Mouse (Mus musculus): Measurements from ENCODE around the gene Sycp2l. TPM values are rescaled to one million over a fixed set of nuclear protein-coding genes. Genes with fewer than 3 reads are reported as not detected.
A peak's percentile ranks its signal among the peaks of the same experiment; 100 is the strongest.

The Sycp2l gene
- total and polyA plus RNA-seq, 2 experiments from 2014 or later = not detected

GRCm38 (mm10) chr13:41220304-41220834, 106.3 kb downstream of the Sycp2l start, which contains the start of gene Elovl2:
Gene Elovl2, minus strand, starts transcription at chr13:41220405.
- ATAC-seq (peak; percentile 91), DNase-seq (peak; percentile 88)
- Histone ChIP-seq H3K36me3 (ENCODE audit: insufficient read depth) (no peaks in the 10 kb centered on the region), H3K27me3 (ENCODE audit: insufficient read depth, low read length) (no peaks in the 10 kb centered on the region), H3K4me2 (ENCODE audit: low read depth) (peak within 1 kb of the TSS; percentile 53), H3K27ac (ENCODE audit: low read depth, low read length) (peak within 1 kb of the TSS; percentile 80), H3K4me3 (ENCODE audit: low read depth, low read length) (peak within 1 kb of the TSS; percentile 77), H3K9ac (peak within 1 kb of the TSS; percentile 87), H3K4me1 (ENCODE audit: insufficient read depth) (peaks cover 14% of the 10 kb centered on the region; the same call in 1 of the 2 replicates), H3K9me3 (ENCODE audit: low read length) (0 out of 2 replicates have a peak, but pooled peaks cover 4% of the 10 kb centered on the region)
- peak; percentile 73 for TF ChIP-seq CTCF (IDR thresholded peaks at IDR 0.05; ENCODE audit: low read depth)
- WGBS = 1% methylated on average over 52 of the region's 77 CpGs

Other genes starting within 250 kb of the Sycp2l start
- gene Pak1ip1, start 113.3 kb upstream of the Sycp2l start, total RNA-seq (2014; rRNA removed) = 42.9 and 45.9 TPM in 2 replicates
- gene Pak1ip1, start 113.3 kb upstream of the Sycp2l start, polyA plus RNA-seq (2015; fragmentation: Nextera tagmentation; extraction: Ambion mirVana) = 49.4 and 52.5 TPM in 2 replicates
- 43.2 and 53.2 TPM in 2 replicates for gene Tmem14c, start 98.0 kb upstream of the Sycp2l start, total RNA-seq (2014; rRNA removed)
- gene Tmem14c, start 98.0 kb upstream of the Sycp2l start, polyA plus RNA-seq (2015; fragmentation: Nextera tagmentation; extraction: Ambion mirVana) = 121 and 127 TPM in 2 replicates
- gene Mak, start 34.6 kb upstream of the Sycp2l start, total RNA-seq (2014; rRNA removed) = 1.5 and 2.3 TPM in 2 replicates
- 1.2 and 1.9 TPM in 2 replicates for gene Mak, start 34.6 kb upstream of the Sycp2l start, polyA plus RNA-seq (2015; fragmentation: Nextera tagmentation; extraction: Ambion mirVana)
- gene Gcm2, start 3.3 kb upstream of the Sycp2l start, total RNA-seq (2014; rRNA removed) = not detected in 2 replicates
- not detected in 2 replicates for gene Gcm2, start 3.3 kb upstream of the Sycp2l start, polyA plus RNA-seq (2015; fragmentation: Nextera tagmentation; extraction: Ambion mirVana)
- gene Elovl2, start 106.1 kb downstream of the Sycp2l start, total RNA-seq (2014; rRNA removed) = 24.0 and 30.0 TPM in 2 replicates
- gene Elovl2, start 106.1 kb downstream of the Sycp2l start, polyA plus RNA-seq (2015; fragmentation: Nextera tagmentation; extraction: Ambion mirVana) = 24.6 and 31.5 TPM in 2 replicates
- gene Smim13, start 135.5 kb downstream of the Sycp2l start, total RNA-seq (2014; rRNA removed) = 53.2 and 58.1 TPM in 2 replicates
- gene Smim13, start 135.5 kb downstream of the Sycp2l start, polyA plus RNA-seq (2015; fragmentation: Nextera tagmentation; extraction: Ambion mirVana) = 21.6 and 28.1 TPM in 2 replicates
- gene Gm17364, start 159.7 kb downstream of the Sycp2l start, total RNA-seq (2014; rRNA removed) = not detected in 2 replicates
- not detected in 2 replicates for gene Gm17364, start 159.7 kb downstream of the Sycp2l start, polyA plus RNA-seq (2015; fragmentation: Nextera tagmentation; extraction: Ambion mirVana)

Data from forebrain, postnatal 0 days (tissue).